Mouse (Mus musculus): ENCODE measurements at regions not wholly inside any gene's neighbourhood (a gene's known extent, or its start where the extent isn't known, plus 50 kb on each side); places are given as distances from the start of the nearest gene placed in this dataset.

- Histone ChIP-seq H3K9ac (ENCODE audit: control insufficient read depth, low read depth, low read length, poor library complexity, severe bottlenecking) (no peak overlapping the region), H3K4me1 (ENCODE audit: control insufficient read depth in 1 of 2, insufficient read depth in 2 of 2, low read length in 2 of 2) (no peaks in the 10 kb centered on the region), H3K4me3 (ENCODE audit: control insufficient read depth in 1 of 2, insufficient read depth in 1 of 2, low read depth in 2 of 2, low read length in 2 of 2) (no peak overlapping the region)
Observed at GRCm38 (mm10) chr10:56587205-56587604, 210.1 kb downstream of the Gja1 start.

GRCm38 (mm10) chr10:56597382-56597781, 220.3 kb downstream of the Gja1 start:
- no peak for DNase-seq (ENCODE audit: low read depth, low spot score)

More at GRCm38 (mm10) chr10:56587205-56587604, 210.1 kb downstream of the Gja1 start:
- Histone ChIP-seq H3K36me3 (ENCODE audit: control insufficient read depth in 1 of 2, insufficient read depth in 2 of 2, low read length in 2 of 2) (no peaks in the 10 kb centered on the region), H3K79me2 (ENCODE audit: control insufficient read depth, insufficient read depth, low read length, poor library complexity) (no peaks in the 10 kb centered on the region), H3K9me3 (replicated peaks; ENCODE audit: insufficient read depth, low read length) (no peaks in the 10 kb centered on the region), H3K27ac (ENCODE audit: control insufficient read depth, low read depth, low read length) (no peak overlapping the region), H3K27me3 (ENCODE audit: control insufficient read depth in 1 of 2, insufficient read depth in 2 of 2, low read length in 2 of 2) (no peaks in the 10 kb centered on the region)
- TF ChIP-seq CHD2 (IDR thresholded peaks at IDR 0.05; ENCODE audit: low read length) (no peak), EP300 (IDR thresholded peaks at IDR 0.05; ENCODE audit: low read depth in 1 of 2, low read length in 2 of 2) (no peak), USF1 (IDR thresholded peaks at IDR 0.05; ENCODE audit: low read depth, low read length) (no peak), SMC3 (IDR thresholded peaks at IDR 0.05; ENCODE audit: low read depth, low read length) (no peak), NELFE (IDR thresholded peaks at IDR 0.05; ENCODE audit: low read depth, low read length) (no peak), POLR2AphosphoS5 (IDR thresholded peaks at IDR 0.05; ENCODE audit: borderline replicate concordance, low read depth, low read length) (no peak), POLR2A (IDR thresholded peaks at IDR 0.05; ENCODE audit: control insufficient read depth in 1 of 2, insufficient read depth in 1 of 2, low read depth in 1 of 2, low read length in 2 of 2, poor library complexity in 1 of 2) (no peak), MXI1 (IDR thresholded peaks at IDR 0.05; ENCODE audit: low read depth, low read length) (no peak), ELF1 (IDR thresholded peaks at IDR 0.05; ENCODE audit: low read depth, low read length) (no peak), ZMIZ1 (IDR thresholded peaks at IDR 0.05; ENCODE audit: low read depth, low read length) (no peak), MEF2A (IDR thresholded peaks at IDR 0.05; ENCODE audit: extremely low read depth, insufficient replicate concordance, low read depth, low read length, poor library complexity, severe bottlenecking) (no peak), POLR2AphosphoS2 (IDR thresholded peaks at IDR 0.05; ENCODE audit: low read length) (no peak), TBP (IDR thresholded peaks at IDR 0.05; ENCODE audit: low read depth, low read length) (no peak), RCOR1 (IDR thresholded peaks at IDR 0.05; ENCODE audit: low read depth, low read length) (no peak), JUND (IDR thresholded peaks at IDR 0.05; ENCODE audit: low read depth, low read length) (no peak), MAZ (IDR thresholded peaks at IDR 0.05; ENCODE audit: low read depth, low read length) (no peak), CTCF (IDR thresholded peaks at IDR 0.05 in 2 of 3, conservative IDR thresholded peaks at IDR 0.05 in 1 of 3; ENCODE audit: control insufficient read depth in 1 of 3, insufficient read depth in 1 of 3, low read depth in 2 of 3, low read length in 3 of 3, poor library complexity in 1 of 3, severe bottlenecking in 1 of 3) (no peak)
- no peak for DNase-seq (ENCODE audit: low read depth, low spot score)

More at GRCm38 (mm10) chr10:56597382-56597781, 220.3 kb downstream of the Gja1 start:
- no peaks in the 10 kb centered on the region for H3K27me3 ChIP-seq (ENCODE audit: control insufficient read depth in 1 of 2, insufficient read depth in 2 of 2, low read length in 2 of 2)
- no peak for TF ChIP-seq POLR2AphosphoS5 (IDR thresholded peaks at IDR 0.05; ENCODE audit: borderline replicate concordance, low read depth, low read length)
- TF ChIP-seq NRF1 (IDR thresholded peaks at IDR 0.05; ENCODE audit: insufficient read depth, low read depth, low read length, poor library complexity, severe bottlenecking) = no peak
- no peak for TF ChIP-seq RAD21 (IDR thresholded peaks at IDR 0.05; ENCODE audit: low read depth, low read length)
- TF ChIP-seq USF1 (IDR thresholded peaks at IDR 0.05; ENCODE audit: low read depth, low read length) = no peak
- TF ChIP-seq TAL1 (IDR thresholded peaks at IDR 0.05; ENCODE audit: low read length) = no peak
- no peak for TF ChIP-seq BHLHE40 (IDR thresholded peaks at IDR 0.05; ENCODE audit: borderline replicate concordance, low read depth, low read length)
- H3K79me2 ChIP-seq (ENCODE audit: control insufficient read depth, insufficient read depth, low read length, poor library complexity) = no peaks in the 10 kb centered on the region
- no peak overlapping the region for H3K27ac ChIP-seq (ENCODE audit: control insufficient read depth, low read depth, low read length)
- H3K4me1 ChIP-seq (ENCODE audit: control insufficient read depth in 1 of 2, insufficient read depth in 2 of 2, low read length in 2 of 2) = no peaks in the 10 kb centered on the region
- H3K36me3 ChIP-seq (ENCODE audit: control insufficient read depth in 1 of 2, insufficient read depth in 2 of 2, low read length in 2 of 2) = no peaks in the 10 kb centered on the region
- H3K9ac ChIP-seq (ENCODE audit: control insufficient read depth, low read depth, low read length, poor library complexity, severe bottlenecking) = no peak overlapping the region
- no peaks in the 10 kb centered on the region for H3K9me3 ChIP-seq (replicated peaks; ENCODE audit: insufficient read depth, low read length)
- H3K4me3 ChIP-seq (ENCODE audit: control insufficient read depth in 1 of 2, insufficient read depth in 1 of 2, low read depth in 2 of 2, low read length in 2 of 2) = no peak overlapping the region
